Mouse (Mus musculus) urinary bladder, adult 18-20 months (tissue): Measurements from ENCODE around the gene Etl4.

Source experiments
- DNase-seq, 2 experiments: peaks; one replicate each; pipeline ENCODE4 v3.0.0; 2022; ENCODE audit warnings: low spot score in 2 of 2, mixed read lengths in 2 of 2

Etl4 gene

DNA sequence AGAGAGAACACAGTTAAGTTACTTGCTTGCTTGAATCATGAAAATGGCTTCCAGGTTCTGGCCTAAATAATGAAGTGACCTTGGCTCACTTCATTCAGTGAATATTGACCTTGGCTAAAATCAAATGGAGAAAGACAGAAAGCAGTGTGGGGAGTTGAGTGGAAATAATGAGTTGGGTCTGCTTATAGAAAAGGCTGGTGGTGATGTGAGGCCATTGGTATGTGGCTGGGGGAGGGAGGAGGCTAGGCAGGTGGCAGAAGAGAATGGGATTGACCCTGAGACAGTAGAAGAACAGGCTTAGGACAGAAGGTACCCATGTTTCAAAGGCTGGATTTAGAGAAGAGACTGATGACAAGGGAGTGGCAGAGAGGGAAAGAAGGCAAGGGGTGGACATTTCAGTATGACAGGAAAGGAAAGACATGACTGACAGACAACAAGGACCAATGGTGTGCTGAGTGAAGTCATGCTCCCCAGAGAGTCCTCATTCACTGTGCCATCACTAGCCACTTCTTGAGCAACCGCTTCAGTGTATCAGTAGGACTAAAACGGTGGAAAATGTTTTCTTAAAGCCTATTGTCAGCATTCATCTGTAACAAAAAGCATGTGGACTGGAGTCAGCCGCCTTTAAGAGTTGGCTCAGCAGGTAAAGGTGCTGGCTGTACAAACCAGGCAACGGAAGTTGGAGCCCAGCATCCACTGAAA is 854.1 kb downstream of the Etl4 start:
- DNase-seq = no peak

- no peak for DNase-seq
These were observed 855.0 kb downstream of the Etl4 start for GRCm38 (mm10) chr2:20764566-20765090.

DNA sequence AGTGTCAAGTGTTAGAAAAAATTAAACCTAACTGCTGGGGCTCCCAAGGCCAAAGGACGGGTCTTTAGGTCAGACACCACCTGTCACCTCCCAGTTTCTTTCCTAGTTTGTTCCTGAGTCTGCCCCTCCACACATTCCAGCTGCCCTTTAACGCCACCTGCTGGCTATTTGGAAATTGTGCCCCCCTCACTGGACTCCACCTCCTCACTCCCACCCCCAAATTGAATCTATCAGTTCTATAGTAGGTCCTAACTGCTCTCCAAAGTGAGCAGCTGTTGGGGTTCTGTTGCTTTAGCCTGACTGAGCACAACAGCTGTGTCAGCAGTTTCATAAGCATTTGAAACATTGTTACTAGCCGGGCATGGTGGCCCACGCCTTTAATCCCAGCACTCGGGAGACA is 859.1 kb downstream of the Etl4 start:
- DNase-seq = no peak

- no peak for DNase-seq
These were observed 860.6 kb downstream of the Etl4 start for GRCm38 (mm10) chr2:20770171-20770570.

- no peak for DNase-seq
These were observed 864.9 kb downstream of the Etl4 start for GRCm38 (mm10) chr2:20774462-20774861.

GRCm38 (mm10) chr2:20776171-20776704 is 866.7 kb downstream of the Etl4 start:
- no peak for DNase-seq

DNA sequence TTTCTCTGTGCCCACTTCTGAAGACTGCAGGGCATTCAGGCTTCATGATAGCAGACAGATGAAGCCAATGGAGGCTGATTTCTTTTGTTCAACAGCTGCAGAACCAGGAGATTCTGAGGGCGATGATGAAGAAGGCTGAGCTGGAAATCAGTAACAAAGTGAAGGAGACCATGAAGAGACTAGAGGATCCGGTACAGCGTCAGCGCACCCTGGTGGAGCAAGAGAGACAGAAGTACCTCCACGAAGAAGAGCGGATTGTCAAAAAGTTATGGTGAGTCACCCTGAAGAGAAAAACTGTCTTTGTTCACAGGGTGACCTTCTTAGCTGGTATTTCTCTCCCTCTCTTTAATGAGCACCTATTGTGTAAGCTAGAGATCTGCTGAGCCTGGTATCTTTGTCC is 868.4 kb downstream of the Etl4 start:
- DNase-seq = no peak

- no peak for DNase-seq
These were observed 870.2 kb downstream of the Etl4 start for GRCm38 (mm10) chr2:20779484-20780381.

- DNase-seq = no peak
These were observed 891.8 kb downstream of the Etl4 start for GRCm38 (mm10) chr2:20801236-20801890.

GRCm38 (mm10) chr2:20811506-20811905 is 901.9 kb downstream of the Etl4 start:
- no peak for DNase-seq

- no peak for DNase-seq
These were observed 904.4 kb downstream of the Etl4 start for GRCm38 (mm10) chr2:20813986-20814385.

DNA sequence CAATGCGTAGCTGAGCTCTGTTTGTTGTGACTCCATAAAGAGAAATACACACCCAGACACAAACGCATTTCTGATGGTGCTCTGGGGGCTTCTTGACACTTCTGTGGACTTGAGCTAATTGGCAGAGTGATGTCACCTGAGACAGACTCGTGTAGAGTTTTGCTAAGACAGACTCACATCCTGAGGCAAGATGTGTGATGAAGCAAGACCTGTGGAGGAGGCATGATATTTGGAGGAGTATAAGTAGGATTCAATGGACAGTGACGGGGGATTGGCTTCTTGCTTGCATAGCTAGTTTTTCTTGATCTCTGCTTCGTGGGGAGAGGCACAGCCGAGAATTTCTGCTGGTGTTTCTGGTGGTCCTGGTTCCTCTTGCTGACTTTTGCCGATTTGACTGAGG is 908.6 kb downstream of the Etl4 start:
- DNase-seq = no peak

GRCm38 (mm10) chr2:20826258-20826657 is 916.7 kb downstream of the Etl4 start:
- DNase-seq = no peak

DNA sequence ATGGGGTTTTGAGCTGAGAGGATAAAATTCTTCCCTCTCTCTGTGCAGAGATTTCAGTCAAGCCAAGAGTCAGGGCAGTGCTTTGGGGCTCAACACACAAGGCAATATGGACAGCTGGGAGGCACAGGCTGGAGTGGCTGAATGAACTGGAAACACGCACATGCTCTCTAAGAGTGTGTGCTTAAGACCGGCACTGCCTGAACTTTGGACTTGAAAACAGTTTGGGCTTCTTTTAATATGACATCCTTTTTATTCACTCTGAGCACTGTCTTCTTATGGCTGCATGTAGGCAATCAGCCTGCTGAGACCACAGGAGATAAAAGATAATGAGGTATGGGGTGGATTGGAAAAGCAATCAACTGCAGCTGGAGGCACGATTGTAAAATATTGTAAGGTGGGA is 921.3 kb downstream of the Etl4 start:
- no peak for DNase-seq

DNA sequence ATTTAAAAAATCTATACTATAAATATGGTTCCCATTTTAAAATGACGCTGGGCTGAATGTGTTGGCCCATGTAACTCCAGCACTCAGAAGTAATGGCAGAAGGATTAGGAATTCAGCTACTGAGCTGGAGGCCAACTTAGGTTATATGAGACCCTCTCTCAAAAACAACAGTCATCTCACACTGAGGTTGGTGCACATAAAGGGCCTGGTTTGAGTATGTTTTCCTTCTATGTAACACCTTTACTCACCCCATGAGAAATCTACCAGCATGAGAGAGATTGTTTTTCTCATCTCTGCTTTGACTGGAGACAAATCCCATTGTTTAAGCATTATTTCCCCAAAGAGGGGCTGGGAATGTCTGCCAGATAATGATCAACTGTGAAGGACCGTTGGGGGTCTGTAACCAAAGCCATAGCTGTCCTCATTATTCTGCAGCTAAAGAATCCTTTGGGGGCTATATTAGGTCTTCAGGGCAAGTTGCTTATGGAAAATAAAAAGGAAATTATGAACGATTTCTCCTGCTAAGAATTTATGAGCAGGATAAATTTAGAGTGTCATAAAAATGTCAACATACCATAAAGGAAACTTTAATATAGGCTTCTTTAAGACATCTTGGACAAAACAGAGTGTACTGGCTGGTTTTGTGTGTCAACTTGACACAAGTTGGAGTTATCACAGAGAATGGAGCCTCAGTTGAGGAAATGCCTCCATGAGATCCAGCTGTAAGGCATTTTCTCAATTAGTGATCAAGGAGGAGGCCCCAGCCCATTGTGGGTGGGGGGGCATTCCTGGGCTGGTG is 922.2 kb downstream of the Etl4 start:
- no peak for DNase-seq

DNA sequence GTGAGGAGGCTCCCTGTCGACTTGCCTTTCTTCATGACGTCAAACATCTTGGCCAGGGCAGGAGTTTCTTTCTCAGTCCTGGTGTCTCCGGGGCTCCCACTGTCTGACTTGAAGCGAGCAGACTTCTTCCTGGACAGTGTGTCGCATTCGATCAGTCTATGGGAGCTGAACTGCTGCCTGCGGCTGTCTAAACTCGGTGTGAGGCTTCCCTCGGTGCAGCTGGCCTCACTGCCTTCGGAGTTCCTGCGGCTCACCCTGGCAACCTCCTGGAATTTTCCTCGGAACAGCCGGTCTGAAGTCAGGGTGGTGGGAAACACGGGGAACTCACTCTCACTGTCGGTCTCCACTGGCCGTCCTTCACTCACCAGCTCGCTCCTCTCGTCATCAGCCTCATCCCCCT is 939.8 kb downstream of the Etl4 start:
- no peak for DNase-seq
